Mouse (Mus musculus) cerebellum, adult 9-10 months (tissue): ENCODE measurements around the gene Gal.

ENCODE experiments used
- DNase-seq: peaks from one replicate; pipeline ENCODE4 v3.0.0; 2022

The Gal gene

DNA sequence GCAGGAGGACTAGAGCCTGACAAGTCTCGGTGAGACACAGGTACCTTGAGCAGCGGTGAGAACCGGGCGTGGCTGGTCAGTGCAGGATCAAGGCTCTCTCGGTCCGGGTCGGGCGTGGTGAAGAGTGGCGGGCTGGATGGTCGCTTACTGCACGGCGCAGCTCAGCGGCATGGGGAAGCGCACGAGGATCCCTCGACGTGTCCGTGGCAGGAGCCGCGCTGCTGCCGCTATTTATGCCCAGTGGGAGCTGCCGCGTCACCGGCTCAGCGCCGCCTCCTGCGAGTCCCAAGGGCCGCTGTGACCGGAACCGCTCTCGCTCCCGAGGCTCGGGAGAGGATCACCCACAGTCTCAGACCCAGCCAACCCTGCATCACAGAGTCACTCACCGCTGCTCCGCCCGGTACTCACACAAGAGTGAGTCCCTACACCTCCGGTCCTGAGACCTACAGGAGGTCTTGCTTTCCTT is at the start of gene Gal:
Gene Gal, minus strand, starts transcription at position 277 of the 466 bp plus-strand sequence.
- DNase-seq, result no peak

DNA sequence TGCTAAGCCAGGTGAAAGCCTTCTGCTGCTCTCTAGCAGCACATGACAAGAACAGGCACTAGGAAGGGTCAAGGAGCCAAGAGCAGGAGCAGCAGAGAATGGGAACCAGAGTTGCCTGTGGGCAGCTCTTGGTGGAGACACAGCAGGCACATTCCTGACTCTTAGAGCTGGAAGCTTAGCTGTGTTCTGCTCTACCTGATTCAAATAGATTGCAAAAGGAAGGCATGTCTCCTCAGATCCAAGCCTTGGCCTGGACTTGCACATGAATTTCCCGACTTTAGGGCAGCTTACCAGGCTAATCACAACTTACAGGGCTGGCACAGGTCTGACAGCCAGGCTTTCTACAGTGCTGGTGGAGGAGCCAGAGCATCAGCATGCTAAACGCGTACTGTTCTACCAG is 45.6 kb upstream of the Gal start:
- DNase-seq, result no peak

DNA sequence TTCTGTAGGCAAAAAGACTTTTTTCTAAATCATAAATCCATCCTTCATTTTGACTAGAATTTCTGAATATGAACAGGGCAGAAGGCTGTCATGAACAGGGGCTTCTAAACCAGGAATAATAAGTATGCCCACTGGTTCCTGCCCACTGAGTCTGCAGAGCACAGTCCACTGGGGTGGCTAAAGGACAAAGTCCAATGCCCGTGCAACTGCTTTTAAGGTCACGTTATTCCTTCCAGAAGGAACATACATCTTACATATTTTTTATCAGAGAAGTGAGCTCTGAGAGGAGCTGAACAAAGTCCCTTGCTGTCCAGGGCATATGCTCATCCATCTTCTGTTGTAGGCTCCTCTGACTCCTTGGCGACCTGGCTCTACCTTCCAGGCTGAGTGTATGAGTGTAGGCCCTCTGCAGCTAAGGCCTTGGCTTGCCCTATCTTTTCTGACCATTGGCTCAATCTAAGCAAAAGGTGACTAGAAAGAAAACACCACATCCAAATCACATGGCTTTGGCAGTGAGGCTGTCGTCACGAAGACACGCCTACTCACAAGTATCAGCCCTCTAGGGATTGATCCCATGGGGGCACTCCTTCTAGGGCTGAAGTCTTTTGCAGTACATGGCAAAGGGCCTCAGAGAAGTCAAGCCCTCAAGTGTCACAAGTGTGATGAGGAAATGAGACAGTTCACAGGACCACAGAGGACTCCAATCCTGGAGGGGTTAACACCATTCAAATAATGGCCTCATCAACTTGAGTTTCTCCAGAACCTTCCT is 44.2 kb upstream of the Gal start:
- no peak for DNase-seq

DNA sequence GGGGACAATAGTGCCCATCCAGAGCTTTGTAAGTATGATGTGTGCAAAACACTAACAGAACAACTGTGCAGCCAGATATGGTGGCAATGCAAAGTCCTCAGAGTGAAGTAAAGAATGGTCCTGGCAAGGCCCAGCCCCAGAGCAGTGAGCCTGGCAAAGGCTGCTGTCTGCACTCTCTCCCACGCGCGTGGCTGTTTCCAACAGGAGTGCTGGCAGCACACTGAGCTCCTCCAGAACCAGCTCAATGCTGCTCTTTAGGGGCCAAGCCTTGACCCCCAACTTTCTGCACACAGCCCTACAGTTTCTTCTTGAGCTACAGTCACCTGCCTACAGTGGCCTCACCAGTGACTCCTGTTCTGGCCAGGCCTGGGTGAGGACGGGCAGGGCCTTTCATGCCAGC is 43.4 kb upstream of the Gal start:
- DNase-seq, result no peak

DNA sequence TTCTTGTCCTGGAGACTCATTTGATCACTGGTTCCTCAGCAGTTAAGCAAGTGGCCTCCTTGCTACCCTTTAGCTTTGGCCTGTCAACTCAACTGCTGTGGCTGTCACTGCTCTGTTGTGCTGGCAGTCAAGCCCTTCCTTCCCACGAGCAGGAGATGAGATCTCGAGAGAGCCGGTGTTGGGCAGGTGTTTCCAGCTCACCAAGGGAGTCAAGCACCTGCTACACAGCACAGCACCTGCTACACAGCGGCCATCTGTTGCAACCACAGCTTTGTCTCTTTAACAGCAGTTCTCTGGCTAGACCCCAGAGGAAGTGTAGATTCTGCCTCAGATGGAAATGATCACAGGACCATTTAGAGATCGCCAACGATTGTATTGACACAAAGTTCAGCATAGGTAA is 37.3 kb upstream of the Gal start:
- DNase-seq, result no peak

DNA sequence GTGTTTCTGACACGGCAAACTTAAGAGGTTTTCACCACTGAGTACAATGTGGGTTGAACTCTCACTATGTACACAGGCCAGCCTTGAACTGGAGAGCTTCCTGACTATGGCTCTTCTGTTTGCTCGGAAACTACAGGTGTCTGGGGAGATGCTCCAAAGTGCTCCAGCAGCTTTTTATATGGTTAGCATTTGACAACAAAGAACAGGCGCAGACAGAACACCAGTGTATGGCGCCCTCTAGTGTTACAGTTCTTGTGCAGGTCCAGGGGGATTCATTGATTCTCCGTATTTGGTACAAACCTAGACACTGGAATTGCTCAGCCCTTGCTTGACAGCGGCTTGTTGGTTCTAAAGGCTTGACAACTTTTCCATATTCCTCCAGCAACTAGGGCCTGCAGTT is 36.8 kb upstream of the Gal start:
- peak; percentile 75 for DNase-seq

DNA sequence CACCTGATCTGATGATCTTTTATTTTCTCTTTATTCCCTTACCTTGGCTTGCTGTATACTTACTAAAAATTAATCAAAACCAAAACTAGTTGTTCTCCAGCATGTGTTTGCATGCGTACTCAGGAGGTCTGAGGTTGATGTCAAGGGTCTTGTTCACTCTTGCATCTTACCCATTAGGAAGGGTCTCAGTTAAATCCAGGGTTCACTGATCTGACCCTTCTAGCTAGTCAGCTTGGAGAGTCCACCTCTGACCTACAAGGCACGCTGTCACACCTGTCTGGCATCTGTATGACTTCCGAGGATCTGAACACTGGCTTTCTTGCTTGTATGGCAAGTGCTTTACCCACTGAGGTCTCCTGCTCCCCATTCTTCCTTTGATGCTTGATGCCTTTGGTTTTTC is 36.4 kb upstream of the Gal start:
- DNase-seq, result no peak

DNA sequence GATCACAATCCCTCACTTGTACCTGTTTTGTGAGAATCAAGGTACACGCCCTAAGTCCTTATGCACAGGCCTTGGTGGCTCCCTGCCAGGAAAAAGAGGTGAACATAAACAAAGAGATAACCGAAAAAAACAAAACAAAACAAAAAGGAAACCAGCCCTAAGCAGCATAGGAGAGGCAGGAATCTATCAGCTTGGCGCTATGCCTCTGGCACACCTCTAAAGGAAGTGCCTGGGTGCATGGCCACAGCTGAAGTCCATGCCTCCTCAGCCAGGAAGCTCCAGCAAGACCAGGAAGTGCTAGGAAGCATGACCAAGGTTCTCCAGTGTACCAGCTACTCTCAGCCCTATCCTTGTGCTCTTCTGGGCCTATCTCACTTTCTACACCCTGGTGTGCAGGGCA is 34.9 kb upstream of the Gal start:
- no peak for DNase-seq

DNA sequence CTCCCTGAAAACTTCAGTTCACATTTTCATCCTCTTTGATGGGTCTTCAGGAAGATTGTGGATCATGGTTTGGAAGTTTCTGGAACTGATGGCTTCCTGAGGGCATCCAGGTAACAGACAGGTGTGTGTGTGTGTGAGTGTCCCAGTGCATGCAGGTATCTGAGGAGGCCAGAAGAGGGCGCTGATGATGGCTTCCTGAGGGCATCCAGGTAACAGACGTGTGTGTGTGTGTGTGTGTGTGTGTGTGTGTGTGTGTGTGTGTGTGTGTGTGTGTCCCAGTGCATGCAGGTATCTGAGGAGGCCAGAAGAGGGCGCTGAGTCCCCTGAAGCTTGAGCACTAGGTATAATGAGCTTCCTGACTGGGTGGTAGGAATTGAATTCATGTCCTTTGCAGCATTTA is 33.0 kb upstream of the Gal start:
- no peak for DNase-seq

DNA sequence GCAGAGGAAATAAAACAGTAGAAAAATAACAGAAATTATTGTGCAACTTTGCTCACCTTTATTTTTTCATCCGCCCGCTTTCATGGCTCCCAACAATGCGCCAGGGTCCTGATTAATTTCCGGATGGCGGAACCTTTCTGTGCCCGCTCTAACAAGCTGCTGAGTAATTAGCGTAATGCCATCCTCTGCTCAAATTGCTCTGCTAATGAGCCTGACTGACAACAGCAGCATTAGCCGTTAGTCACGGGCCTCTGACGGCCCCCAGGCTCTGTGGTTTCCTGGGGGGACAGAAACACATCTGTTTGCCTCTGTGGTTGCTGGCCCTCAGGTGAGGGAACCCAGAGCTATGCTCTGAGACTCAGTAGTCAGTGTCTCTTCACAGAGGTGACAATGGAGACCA is 26.7 kb upstream of the Gal start:
- DNase-seq, result no peak

DNA sequence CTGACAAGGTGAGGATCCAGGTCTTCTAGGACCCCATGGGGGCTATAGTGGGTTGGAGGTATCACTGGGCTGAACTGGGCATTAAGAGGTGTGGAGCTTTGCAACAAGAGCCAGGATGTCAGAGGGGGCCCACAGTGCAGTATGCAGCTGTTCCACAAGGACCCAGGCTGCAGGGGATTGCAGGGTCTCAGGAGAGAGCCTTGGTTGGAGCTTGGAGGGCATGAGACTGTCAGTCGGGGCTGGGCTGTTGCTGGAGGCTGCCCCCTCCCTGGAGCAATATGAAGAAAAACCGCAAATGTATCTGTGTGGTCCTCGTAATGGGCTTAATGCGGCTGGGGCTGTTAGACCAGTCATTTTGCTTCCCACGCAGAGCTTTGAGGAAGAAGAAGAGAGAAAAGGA is 26.3 kb upstream of the Gal start:
- DNase-seq, result no peak

DNA sequence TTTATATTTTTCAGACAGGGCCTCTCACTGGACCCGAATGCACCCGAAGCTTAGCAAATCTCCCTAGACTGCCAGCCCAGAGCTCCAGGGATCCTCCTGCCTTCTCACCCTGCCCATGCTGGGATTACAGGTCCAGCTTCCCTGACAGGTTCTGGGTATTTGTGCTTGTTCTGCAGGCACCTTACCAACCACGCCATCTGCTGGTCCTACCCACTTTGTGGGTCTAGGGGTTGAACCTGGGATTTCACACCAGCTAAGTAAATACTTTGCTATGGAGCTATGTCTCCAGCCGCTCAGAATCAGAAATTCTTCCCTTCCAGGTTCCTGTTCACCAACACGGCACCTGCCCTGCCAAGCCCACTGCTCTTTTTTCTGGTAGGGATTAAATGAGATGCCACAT is 23.6 kb upstream of the Gal start:
- no peak for DNase-seq

DNA sequence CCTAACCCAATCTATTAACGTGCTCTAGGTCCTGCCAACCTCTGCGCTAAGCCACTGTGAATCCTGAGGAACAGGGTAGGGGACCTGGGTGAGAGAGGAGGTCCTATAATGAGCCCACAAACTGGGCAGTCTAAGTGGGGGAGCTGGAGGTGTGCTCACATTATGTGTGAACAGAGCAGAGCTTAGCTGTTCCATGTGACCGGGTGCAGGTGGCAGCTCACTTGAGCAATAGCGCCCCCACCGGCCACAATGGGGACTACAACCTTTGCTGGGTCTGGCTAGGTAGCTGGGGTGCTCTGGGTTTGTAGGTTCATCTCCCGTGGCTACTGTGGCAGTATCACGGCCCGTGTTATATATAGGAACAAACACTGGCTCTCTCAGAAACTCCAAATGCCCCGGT is 22.5 kb upstream of the Gal start:
- no peak for DNase-seq

DNA sequence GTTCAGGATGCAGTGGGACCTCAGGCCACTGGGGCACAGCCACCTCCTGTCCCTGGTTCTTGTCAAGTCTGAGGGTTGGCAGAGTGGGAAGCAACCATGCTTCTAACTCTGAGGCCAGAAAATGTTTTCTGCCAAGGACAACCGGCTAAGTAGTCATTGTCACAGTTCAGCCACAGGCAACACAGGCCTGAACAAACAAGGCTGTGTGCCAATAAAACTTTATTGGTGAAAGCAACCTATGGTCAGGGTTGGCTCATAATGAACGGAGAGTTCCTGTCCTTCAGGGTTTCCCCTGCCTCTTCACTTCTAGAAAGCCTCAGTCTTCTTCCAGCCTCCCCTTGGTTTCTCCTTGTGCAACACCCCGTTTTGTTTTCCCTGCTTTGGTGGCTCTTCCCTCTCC is 21.5 kb upstream of the Gal start:
- DNase-seq, result no peak

DNA sequence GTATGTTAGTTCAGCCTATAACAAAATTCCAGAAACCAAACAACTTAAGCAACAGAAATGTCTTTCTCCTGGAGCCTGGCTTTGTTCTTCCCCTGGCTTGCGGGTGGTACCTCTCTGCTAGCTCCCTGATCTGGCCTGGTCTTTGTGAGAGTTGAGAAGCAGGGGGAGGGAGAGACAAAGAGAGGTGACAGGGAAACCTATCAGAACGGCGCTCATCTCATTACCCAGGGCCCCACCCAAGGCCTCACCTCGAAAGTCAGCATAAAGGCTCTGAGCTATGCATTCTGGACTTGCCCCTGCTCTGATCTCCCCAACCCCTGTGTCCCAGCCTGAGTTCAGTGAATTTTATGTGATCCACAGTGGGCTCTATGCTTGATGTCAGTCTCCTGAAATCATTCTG is 20.3 kb upstream of the Gal start:
- DNase-seq, result no peak

DNA sequence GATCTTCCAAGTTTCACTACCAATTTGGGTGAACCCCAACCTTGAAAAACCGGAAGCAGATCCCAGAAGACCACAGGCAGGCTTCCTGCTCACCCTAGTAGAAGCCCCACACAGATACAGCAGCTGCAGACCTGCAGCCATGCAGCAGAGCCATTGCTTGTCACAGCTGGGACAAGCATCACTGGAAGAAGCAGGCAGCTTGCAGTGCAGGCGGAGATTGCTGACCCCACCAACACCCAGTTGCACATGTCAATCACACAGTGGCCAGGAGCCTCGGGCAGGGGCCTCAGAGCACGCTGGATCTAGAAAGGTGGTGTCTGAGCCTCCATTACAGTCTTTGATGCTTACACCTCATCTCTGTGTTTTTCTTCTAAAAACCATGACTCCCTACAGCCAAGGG is 19.8 kb upstream of the Gal start:
- DNase-seq, result no peak

DNA sequence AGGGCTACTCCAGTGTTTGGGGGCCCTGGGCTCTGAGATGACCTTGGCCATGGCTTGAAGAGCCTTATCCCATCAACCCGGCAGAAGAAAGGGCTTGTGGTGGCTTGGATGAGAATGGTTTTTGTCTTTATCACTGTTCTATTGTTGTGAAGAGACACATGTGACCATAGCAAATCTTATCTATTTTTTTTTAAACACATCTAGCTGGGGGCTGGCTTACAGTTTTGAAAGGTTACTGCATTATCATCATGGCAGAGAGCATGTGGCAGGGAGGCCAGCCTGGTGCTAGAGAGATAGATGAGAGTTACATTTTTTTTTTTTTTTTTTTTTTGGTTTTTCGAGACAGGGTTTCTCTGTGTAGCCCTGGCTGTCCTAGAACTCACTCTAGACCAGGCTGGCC is 17.6 kb upstream of the Gal start:
- no peak for DNase-seq

DNA sequence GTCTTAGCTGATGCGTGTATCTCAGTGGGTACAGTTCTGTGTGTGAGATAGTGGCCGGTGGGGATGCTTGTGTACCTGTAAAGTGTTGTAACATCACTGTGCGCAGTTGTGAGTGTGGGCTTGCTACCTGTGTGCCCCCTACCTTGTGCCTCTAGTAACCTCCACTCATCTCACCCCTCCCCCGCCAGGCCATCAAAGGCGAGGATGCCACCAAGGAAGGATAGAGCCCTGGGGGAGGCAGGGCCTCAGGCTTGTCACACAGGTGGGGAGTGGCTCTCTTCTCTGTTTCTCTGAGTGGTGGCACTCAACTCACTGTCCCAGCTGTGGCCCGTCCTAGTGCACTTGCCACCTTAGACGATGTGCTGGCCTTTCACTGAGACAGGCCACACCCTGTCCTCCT is 16.7 kb upstream of the Gal start:
- no peak for DNase-seq

DNA sequence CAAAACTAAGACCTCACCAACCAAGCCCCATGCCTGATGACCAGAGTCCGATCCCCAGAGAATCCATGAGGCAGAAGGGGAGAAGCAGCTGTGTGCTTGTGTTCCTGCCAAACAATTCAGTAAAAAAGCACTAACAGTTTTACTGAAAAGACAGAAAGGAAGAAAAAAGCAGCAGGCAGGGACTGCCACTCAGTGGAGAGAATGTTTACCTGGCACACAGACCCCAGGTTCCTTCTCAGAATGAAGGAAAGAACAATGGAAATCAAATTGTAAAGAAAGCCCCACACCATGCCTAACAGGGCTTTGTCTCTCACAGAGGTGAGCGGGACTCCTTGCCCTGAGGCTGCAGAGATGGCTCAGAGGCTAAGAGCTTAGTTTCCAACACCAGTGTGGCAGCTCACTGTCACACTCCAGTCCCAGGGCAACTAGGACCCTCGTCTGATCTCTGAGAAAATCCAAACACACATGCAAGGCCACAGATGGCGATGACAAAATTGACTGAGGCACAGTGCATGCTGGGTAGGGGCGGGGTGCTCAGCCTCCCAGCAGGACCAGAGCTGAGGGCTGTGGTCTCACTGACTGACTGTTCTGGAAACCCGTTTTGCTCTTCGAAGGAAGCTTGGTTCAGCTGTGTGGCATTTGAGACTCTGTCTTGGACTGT is 14.9 kb upstream of the Gal start:
- no peak for DNase-seq

DNA sequence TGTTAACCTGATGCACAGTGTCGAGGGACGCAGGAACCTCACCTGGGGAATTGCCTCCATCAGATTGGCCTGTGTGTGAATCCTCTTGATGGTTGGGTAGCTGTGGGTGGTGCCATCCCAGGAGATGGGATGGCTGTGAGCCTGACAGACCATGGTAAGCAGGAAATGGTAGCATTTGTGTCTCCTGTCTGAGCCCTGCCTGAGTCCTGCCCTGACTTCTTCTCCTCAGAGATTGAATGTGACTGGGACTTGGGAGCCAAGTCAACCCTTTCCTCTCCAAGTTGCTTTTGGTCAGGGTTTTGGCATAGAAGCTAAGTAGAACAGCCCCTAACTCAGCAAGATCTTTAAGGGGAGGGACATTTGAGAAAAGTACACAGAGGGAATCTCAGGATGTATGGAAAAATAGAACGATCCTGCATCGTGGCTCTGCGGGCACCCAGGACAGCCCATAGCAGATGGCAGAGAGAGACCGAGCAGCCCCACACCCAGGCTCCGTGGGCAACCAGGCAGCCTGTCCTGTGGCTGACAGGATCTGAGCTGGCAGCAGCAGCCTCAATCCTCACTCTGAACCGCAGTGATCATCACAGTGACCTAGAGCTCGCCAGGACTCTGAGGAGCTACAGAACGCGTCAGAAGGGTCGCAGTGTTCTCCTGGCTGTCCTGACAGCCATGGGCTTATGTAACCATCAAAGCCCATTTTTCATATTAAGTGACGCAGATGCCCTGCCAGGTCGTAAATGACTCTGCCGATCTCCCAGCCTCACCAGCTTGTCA is 13.9 kb upstream of the Gal start:
- no peak for DNase-seq

DNA sequence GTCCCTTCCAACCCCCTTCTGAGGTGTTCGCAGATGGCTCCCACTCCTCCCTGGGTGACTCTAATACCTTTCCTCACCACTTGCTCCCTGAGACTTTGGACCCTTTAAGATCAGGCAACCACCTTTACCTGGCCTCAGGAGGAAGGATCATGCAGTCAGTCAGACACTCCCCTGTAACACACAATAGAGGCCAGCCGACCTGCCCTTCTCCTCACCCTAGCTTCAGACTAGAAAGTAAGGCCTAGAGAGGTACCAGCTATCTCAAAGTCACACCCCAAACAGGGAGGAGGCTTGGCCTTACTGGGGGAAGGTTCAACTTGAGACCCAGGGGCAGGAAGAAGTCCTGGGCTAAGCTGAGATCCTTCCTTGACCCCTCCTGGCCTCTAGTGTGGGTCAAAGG is 9.9 kb upstream of the Gal start:
- no peak for DNase-seq

DNA sequence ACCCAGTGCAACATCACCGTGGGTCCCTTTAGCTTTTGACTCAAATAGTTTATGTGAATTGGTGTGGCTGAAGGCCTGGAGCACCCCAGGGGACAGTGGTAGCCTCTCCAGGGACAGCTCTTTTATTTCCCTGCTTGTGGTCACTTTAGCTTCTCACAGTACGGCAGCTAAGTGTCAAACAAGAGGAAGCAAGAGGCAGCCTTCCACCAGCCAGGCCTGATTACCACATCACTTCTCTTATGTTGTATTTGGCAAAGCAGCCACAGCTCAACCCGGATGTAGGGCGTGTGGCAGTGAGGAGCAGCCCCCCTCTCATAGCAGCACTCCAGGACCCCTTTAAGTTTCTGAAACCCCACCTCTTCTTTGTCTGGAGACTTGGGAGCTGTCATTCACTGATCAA is 8.6 kb upstream of the Gal start:
- no peak for DNase-seq

DNA sequence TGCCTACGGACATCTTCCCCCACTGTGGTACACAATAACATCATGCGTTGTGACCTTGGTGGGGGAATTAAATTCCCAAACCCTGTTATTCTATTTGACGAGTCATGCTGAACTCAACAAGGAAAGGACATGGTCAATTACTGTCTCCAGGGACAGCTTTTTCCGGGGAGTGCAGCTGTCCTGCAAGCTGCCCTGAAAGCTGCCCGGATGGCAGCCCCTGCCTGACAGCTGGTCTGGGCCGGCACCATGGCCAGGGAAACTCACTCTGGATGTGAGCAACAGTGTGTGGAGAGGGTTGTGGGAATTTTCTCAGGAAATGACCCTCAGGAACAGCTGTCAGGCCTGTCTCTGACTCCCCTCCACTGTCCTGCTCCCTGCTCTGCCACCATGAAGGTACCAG is 8.1 kb upstream of the Gal start:
- no peak for DNase-seq

DNA sequence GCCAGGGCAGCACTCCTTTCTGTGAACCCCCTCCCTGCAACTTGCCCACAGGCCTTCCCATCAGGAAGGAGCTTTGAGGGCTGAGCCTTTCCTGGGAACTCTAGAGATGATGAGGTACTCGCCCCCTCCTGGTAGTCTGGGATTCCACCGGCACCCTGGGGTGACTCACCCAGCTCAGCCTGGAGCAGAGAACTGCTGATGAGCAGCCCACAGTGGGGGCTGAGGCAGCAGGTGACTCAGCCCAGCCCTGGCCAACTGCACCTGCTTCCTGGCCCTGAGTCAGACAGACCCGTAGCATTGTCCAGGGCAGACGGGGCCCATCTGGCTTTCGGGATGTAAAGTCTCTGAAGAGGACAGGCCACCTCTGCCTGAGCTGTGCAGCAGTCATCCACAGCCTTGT is 4.9 kb upstream of the Gal start:
- DNase-seq, result no peak
